Mouse (Mus musculus): ENCODE results near the gene Ube2i. TPM values are rescaled to one million over a fixed set of nuclear protein-coding genes. Genes with fewer than 3 reads are reported as not detected.

The Ube2i gene
- polyA plus RNA-seq, 1 experiment from 2014 or later: 365 TPM

DNA sequence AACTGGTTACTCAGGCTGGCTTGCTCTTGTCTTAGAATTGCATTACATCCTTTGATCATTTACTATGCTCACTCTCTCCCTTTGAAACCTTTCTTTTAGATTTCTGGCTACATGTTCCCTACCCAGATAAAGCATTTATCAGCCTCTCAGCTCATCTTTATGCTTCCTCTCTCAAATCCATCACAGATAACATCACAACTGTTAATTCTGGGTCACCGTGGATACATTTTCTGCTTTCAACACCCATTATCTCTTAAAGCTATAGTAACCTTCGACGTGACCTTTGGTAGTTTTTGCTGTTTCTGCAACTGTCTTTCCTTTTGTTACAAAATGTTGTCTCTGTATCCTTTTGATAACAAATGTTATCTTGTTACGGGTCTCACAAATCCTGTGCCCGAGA, 19.1 kb upstream of the Ube2i start:
- ATAC-seq (ENCODE audit: insufficient number of reproducible peaks, insufficient read depth, low FRiP score, low read depth): no peak
- 41% methylated on average over 5 of the region's 5 CpGs for whole genome bisulfite sequencing
- Histone ChIP-seq H3K36me3 (ENCODE audit: control insufficient read depth, insufficient read depth, low read length) (no peaks in the 10 kb centered on the region), H3K27me3 (ENCODE audit: control insufficient read depth, insufficient read depth, low read length) (no peaks in the 10 kb centered on the region), H3K4me1 (ENCODE audit: control insufficient read depth in 2 of 2, insufficient read depth in 2 of 2, low read length in 2 of 2) (no peaks in the 10 kb centered on the region), H3K4me2 (ENCODE audit: low read length) (no peak overlapping the region), H3K27ac (replicated peaks in 1 of 2; ENCODE audit: control insufficient read depth in 1 of 2, insufficient read depth in 1 of 2, low read depth in 2 of 2, low read length in 2 of 2) (no peak overlapping the region), H3K4me3 (ENCODE audit: control insufficient read depth in 1 of 2, insufficient read depth in 1 of 2, low read depth in 1 of 2, low read length in 2 of 2) (no peak overlapping the region), H3K9me3 (ENCODE audit: control insufficient read depth, low read length) (no peaks in the 10 kb centered on the region), H3K9ac (ENCODE audit: low read length) (no peak overlapping the region)

DNA sequence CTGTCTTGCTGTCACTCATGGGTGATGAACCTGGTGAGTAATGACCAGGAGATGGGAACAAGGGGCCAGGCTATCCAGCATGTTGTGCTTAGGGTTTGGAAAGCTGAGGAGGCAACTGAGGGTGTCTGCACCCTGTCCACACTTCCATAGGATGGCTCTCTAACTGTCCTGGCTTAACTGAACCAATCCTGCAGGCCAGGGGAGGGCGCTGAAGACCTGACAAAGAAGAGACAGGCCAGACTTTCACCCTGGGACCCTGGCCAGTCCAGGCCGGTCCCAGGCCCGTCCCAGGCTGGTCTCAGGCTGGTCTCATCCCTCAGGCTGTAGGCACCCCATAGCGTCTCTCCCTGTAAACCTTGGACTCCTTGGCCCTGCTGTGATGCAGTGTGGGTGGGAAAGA, 16.0 kb upstream of the Ube2i start:
- ATAC-seq (ENCODE audit: insufficient number of reproducible peaks, insufficient read depth, low FRiP score, low read depth): no peak
- no peak overlapping the region for H3K27ac ChIP-seq (replicated peaks in 1 of 2; ENCODE audit: control insufficient read depth in 1 of 2, insufficient read depth in 1 of 2, low read depth in 2 of 2, low read length in 2 of 2)
- H3K4me3 ChIP-seq (ENCODE audit: control insufficient read depth in 1 of 2, insufficient read depth in 1 of 2, low read depth in 1 of 2, low read length in 2 of 2): no peak overlapping the region
- H3K27me3 ChIP-seq (ENCODE audit: control insufficient read depth, insufficient read depth, low read length): no peaks in the 10 kb centered on the region
- no peaks in the 10 kb centered on the region for H3K4me1 ChIP-seq (ENCODE audit: control insufficient read depth in 2 of 2, insufficient read depth in 2 of 2, low read length in 2 of 2)
- H3K9ac ChIP-seq (ENCODE audit: low read length): no peak overlapping the region
- H3K9me3 ChIP-seq (ENCODE audit: control insufficient read depth, low read length): no peaks in the 10 kb centered on the region
- no peaks in the 10 kb centered on the region for H3K36me3 ChIP-seq (ENCODE audit: control insufficient read depth, insufficient read depth, low read length)
- WGBS: 22% methylated on average over 4 of the region's 4 CpGs
- no peak overlapping the region for H3K4me2 ChIP-seq (ENCODE audit: low read length)

DNA sequence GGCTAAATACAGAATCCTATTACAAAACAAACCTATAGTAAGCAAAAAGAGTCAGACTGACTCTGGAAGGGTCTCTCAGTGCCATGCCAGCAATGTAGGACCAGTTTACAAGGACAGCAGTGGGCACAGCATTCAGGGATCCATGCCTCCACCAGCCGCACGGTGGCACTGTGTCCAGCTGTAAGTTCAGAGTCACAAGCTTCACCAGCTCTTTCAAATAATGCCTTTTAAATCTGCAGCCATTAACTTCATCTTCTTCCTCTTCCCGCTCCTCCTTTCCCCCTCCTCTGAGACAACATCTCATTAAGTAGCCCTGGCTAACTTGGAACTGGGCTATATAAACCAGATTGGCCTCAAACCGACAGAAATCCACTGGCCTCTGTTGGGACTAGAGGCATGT, 14.4 kb upstream of the Ube2i start:
- H3K4me1 ChIP-seq (ENCODE audit: control insufficient read depth in 2 of 2, insufficient read depth in 2 of 2, low read length in 2 of 2): no peaks in the 10 kb centered on the region
- 0 out of 2 replicates have a peak, but pooled peaks cover 2% of the 10 kb centered on the region for H3K9me3 ChIP-seq (ENCODE audit: control insufficient read depth, low read length)
- no peaks in the 10 kb centered on the region for H3K27me3 ChIP-seq (ENCODE audit: control insufficient read depth, insufficient read depth, low read length)
- H3K9ac ChIP-seq (ENCODE audit: low read length): no peak overlapping the region
- no peak for ATAC-seq (ENCODE audit: insufficient number of reproducible peaks, insufficient read depth, low FRiP score, low read depth)
- WGBS: 19% methylated on average over 4 of the region's 4 CpGs
- H3K4me2 ChIP-seq (ENCODE audit: low read length): no peak overlapping the region
- H3K4me3 ChIP-seq (ENCODE audit: control insufficient read depth in 1 of 2, insufficient read depth in 1 of 2, low read depth in 1 of 2, low read length in 2 of 2): no peak overlapping the region
- no peaks in the 10 kb centered on the region for H3K36me3 ChIP-seq (ENCODE audit: control insufficient read depth, insufficient read depth, low read length)
- H3K27ac ChIP-seq (replicated peaks in 1 of 2; ENCODE audit: control insufficient read depth in 1 of 2, insufficient read depth in 1 of 2, low read depth in 2 of 2, low read length in 2 of 2): no peak overlapping the region

DNA sequence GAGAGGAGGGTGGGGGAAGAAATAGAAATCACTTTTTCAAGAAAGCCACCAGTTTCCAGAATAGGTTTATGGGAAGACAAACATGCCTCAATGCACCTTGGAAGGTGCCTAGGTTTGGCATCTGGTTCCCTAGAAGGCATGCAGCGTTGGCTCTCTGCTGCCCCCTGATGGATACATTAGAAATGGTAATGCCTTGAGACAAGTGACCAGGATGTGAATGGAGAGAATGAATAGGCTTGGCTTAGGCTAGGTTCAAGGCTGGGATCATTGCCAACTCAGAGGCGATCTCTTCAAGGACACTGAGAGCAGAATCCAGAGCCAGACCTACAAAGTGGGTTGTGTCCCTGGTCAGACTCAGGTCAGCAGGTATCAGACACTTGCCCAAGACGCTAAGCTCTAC, 10.6 kb upstream of the Ube2i start:
- 14% methylated on average over 3 of the region's 3 CpGs for WGBS
- no peak for ATAC-seq (ENCODE audit: insufficient number of reproducible peaks, insufficient read depth, low FRiP score, low read depth)

DNA sequence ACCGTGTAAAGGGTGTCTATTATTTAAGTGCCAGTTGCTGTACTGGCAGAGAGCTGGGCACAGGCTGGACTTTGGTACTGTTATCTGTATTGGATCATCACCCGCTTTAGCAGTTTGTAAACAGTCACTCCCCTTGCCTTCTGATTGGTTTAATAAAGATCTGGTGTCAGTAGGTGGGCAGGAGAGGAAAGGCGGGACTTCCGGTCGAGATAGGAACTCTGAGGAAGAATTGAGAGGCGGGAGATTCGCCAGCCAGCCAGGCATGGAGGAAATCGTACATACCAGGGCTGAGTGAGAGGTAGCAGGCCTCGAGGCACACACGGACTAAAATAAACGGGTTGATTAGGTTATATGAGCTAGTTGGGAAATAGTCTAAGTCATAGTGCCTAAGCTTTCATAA, 7.7 kb upstream of the Ube2i start:
- no peak for ATAC-seq (ENCODE audit: insufficient number of reproducible peaks, insufficient read depth, low FRiP score, low read depth)
- Histone ChIP-seq H3K4me1 (ENCODE audit: control insufficient read depth in 2 of 2, insufficient read depth in 2 of 2, low read length in 2 of 2) (no peaks in the 10 kb centered on the region), H3K4me3 (ENCODE audit: control insufficient read depth in 1 of 2, insufficient read depth in 1 of 2, low read depth in 1 of 2, low read length in 2 of 2) (no peak overlapping the region), H3K4me2 (ENCODE audit: low read length) (peak overlapping the region; percentile 21), H3K36me3 (ENCODE audit: control insufficient read depth, insufficient read depth, low read length) (no peaks in the 10 kb centered on the region), H3K9me3 (ENCODE audit: control insufficient read depth, low read length) (0 out of 2 replicates have a peak, but pooled peaks cover 7% of the 10 kb centered on the region), H3K27ac (replicated peaks in 1 of 2; ENCODE audit: control insufficient read depth in 1 of 2, insufficient read depth in 1 of 2, low read depth in 2 of 2, low read length in 2 of 2) (no peak overlapping the region), H3K9ac (ENCODE audit: low read length) (no peak overlapping the region), H3K27me3 (ENCODE audit: control insufficient read depth, insufficient read depth, low read length) (no peaks in the 10 kb centered on the region)
- 27% methylated on average over 11 of the region's 11 CpGs for WGBS

More for the DNA sequence above, 10.6 kb upstream of the Ube2i start:
- Histone ChIP-seq H3K4me1 (ENCODE audit: control insufficient read depth in 2 of 2, insufficient read depth in 2 of 2, low read length in 2 of 2) (no peaks in the 10 kb centered on the region), H3K4me2 (ENCODE audit: low read length) (no peak overlapping the region), H3K27ac (replicated peaks in 1 of 2; ENCODE audit: control insufficient read depth in 1 of 2, insufficient read depth in 1 of 2, low read depth in 2 of 2, low read length in 2 of 2) (no peak overlapping the region), H3K9me3 (ENCODE audit: control insufficient read depth, low read length) (0 out of 2 replicates have a peak, but pooled peaks cover 7% of the 10 kb centered on the region), H3K9ac (ENCODE audit: low read length) (no peak overlapping the region), H3K27me3 (ENCODE audit: control insufficient read depth, insufficient read depth, low read length) (no peaks in the 10 kb centered on the region), H3K36me3 (ENCODE audit: control insufficient read depth, insufficient read depth, low read length) (no peaks in the 10 kb centered on the region), H3K4me3 (ENCODE audit: control insufficient read depth in 1 of 2, insufficient read depth in 1 of 2, low read depth in 1 of 2, low read length in 2 of 2) (no peak overlapping the region)

DNA sequence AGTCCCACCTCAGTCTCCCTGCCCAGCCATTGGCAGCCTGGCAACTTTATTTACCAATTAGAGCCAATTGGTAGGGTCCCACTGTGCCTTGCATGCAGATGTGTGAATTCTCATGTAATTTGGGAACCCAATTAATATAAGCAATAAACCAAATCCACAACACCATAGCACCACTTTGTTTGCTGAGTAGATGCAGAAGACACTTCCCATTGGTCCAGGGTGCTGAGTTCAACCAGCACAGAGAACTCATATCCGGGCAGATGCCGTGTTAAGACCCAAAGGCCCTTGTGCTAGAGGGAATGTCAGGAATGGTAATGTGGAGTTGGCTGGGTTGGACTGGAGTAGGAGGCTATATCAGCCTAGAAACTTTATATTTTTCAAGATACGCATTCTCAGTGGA, 1.4 kb upstream of the Ube2i start:
- no peak overlapping the region for H3K4me3 ChIP-seq (ENCODE audit: control insufficient read depth in 1 of 2, insufficient read depth in 1 of 2, low read depth in 1 of 2, low read length in 2 of 2)
- no peak overlapping the region for H3K4me2 ChIP-seq (ENCODE audit: low read length)
- H3K27me3 ChIP-seq (ENCODE audit: control insufficient read depth, insufficient read depth, low read length): no peaks in the 10 kb centered on the region
- peaks cover 15 to 20% of the 10 kb centered on the region in 2 experiments for H3K4me1 ChIP-seq (ENCODE audit: control insufficient read depth in 2 of 2, insufficient read depth in 2 of 2, low read length in 2 of 2)
- no peak for ATAC-seq (ENCODE audit: insufficient number of reproducible peaks, insufficient read depth, low FRiP score, low read depth)
- H3K27ac ChIP-seq (replicated peaks in 1 of 2; ENCODE audit: control insufficient read depth in 1 of 2, insufficient read depth in 1 of 2, low read depth in 2 of 2, low read length in 2 of 2): no peak overlapping the region
- H3K36me3 ChIP-seq (ENCODE audit: control insufficient read depth, insufficient read depth, low read length): 0 out of 2 replicates have a peak, but pooled peaks cover under 1% of the 10 kb centered on the region
- H3K9ac ChIP-seq (ENCODE audit: low read length): no peak overlapping the region
- no peaks in the 10 kb centered on the region for H3K9me3 ChIP-seq (ENCODE audit: control insufficient read depth, low read length)
- WGBS: 87% methylated on average over 3 of the region's 3 CpGs

DNA sequence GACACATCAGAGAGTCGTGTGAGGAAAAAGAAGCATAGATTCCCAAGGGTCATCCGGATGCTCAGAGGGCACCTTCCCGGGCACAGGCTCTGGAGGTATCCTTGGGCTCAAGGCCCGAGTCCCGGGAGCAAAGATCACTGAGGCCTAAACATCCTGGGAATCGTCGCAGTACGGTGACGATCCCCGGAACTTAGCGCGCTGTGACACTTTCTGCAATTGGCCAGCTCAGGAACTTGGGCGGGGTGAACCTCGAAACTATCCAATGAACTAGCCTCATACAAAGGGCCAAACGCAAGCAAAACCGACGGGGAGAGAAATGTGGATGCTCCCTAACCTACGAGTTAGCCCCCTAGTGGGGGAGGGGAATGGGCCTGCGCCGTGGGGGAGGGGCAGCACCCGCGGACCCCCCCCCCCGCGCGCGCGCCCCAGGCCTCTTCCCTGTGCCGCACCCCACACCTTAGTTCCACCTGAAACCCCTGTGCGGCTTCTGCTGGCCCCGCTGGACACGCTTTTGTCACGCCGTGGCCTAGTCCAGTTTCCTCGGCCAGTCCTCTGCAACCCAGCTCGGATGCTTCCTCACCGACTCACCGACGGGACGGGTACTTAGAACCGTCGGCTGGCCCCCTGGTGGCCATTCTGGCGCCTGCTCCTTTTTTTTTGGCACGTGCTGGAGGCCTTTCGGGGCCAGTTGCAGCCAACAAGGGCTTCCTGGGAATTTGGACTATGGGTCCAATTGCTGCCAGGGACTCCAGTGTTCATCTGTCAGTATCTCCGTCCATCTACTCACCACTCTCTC, 518 bp downstream of the Ube2i start:
- Histone ChIP-seq H3K4me3 (ENCODE audit: control insufficient read depth in 1 of 2, insufficient read depth in 1 of 2, low read depth in 1 of 2, low read length in 2 of 2) (peak overlapping the region; percentile 97 to 99), H3K27me3 (ENCODE audit: control insufficient read depth, insufficient read depth, low read length) (no peaks in the 10 kb centered on the region), H3K27ac (replicated peaks in 1 of 2; ENCODE audit: control insufficient read depth in 1 of 2, insufficient read depth in 1 of 2, low read depth in 2 of 2, low read length in 2 of 2) (peak overlapping the region; percentile 99), H3K36me3 (ENCODE audit: control insufficient read depth, insufficient read depth, low read length) (peaks cover 20% of the 10 kb centered on the region), H3K4me2 (ENCODE audit: low read length) (peak overlapping the region; percentile 98), H3K4me1 (ENCODE audit: control insufficient read depth in 2 of 2, insufficient read depth in 2 of 2, low read length in 2 of 2) (peaks cover 18 to 35% of the 10 kb centered on the region in 2 experiments), H3K9ac (ENCODE audit: low read length) (peak overlapping the region; percentile 100), H3K9me3 (ENCODE audit: control insufficient read depth, low read length) (no peaks in the 10 kb centered on the region)
- 1% methylated on average over 38 of the region's 45 CpGs for WGBS
- peak; percentile 85 for ATAC-seq (ENCODE audit: insufficient number of reproducible peaks, insufficient read depth, low FRiP score, low read depth)

Data from heart, embryonic 14.5 days (tissue).